Mouse (Mus musculus) liver, postnatal 0 days (tissue): ENCODE results near the gene Thsd4. TPM values are rescaled to one million over a fixed set of nuclear protein-coding genes. Genes with fewer than 3 reads are reported as not detected.

Experiments used
- ATAC-seq: fragments of 200-750 bp; cut with Nextera tagmentation; 2 replicates; pipeline ENCODE4 v1.8.0; 2017; ENCODE audit warnings: mild to moderate bottlenecking, moderate library complexity
- DNase-seq: peaks from one replicate; pipeline ENCODE4 v3.0.0-alpha.2; 2016
- H3K27ac ChIP-seq: fragments of 300-500 bp; sonication (generic); 2 replicates; pipeline ENCODE4 v1.5.1; 2014; ENCODE audit warnings: antibody characterized with exemption, moderate library complexity, mild to moderate bottlenecking, low read depth
- H3K27me3 ChIP-seq: fragments of 300-500 bp; sonication (generic); 2 replicates; pipeline ENCODE4 v1.6.1; 2014; ENCODE audit warnings: low read length, control low read depth, mixed read lengths; ENCODE audit not compliant: insufficient read depth
- H3K36me3 ChIP-seq: fragments of 300-500 bp; sonication (generic); replicated peaks from 2 replicates; pipeline ENCODE4 v1.6.1; 2014; ENCODE audit warnings: mild to moderate bottlenecking, control low read depth, low read length, moderate library complexity, mixed read lengths; ENCODE audit not compliant: insufficient read depth
- H3K4me1 ChIP-seq: fragments of 300-500 bp; sonication (generic); 2 replicates; pipeline ENCODE4 v1.6.1; 2014; ENCODE audit warnings: antibody characterized with exemption, mild to moderate bottlenecking, control low read depth; ENCODE audit not compliant: insufficient read depth
- H3K4me2 ChIP-seq: fragments of 300-500 bp; sonication (generic); 2 replicates; pipeline ENCODE4 v1.6.1; 2014; ENCODE audit warnings: low read depth, mild to moderate bottlenecking, low read length, moderate library complexity, mixed read lengths
- H3K4me3 ChIP-seq: fragments of 300-500 bp; sonication (generic); 2 replicates; pipeline ENCODE4 v1.5.1; 2014; ENCODE audit warnings: low read depth, low read length
- H3K9ac ChIP-seq: fragments of 300-500 bp; sonication (generic); replicated peaks from 2 replicates; pipeline ENCODE4 v1.6.1; 2014; ENCODE audit warnings: mild to moderate bottlenecking, moderate library complexity
- H3K9me3 ChIP-seq: fragments of 300-500 bp; sonication (generic); 2 replicates; pipeline ENCODE4 v1.6.1; 2016; ENCODE audit warnings: mild to moderate bottlenecking, control low read depth, low read length, mixed read lengths
- CTCF ChIP-seq: sonication (generic); IDR thresholded peaks from 2 replicates; pipeline ENCODE4 v1.5.1; 2016; ENCODE audit warnings: antibody characterized with exemption, low read depth
- EP300 ChIP-seq: IDR thresholded peaks from 2 replicates; pipeline ENCODE4 v1.6.1; 2016; ENCODE audit warnings: antibody characterized with exemption, low read depth, mild to moderate bottlenecking
- WGBS: fragments of 180-500 bp; shearing (Covaris S2); extraction: QIAGEN DNeasy Blood & Tissue Kit; methylation state at CpG from one replicate; pipeline ENCODE4 v1.1.7; 2014; ENCODE audit not compliant: insufficient replicate concordance; 5-methylcytosine and 5-hydroxymethylcytosine counted together
- polyA plus RNA-seq: library from polyadenylated mRNA; unstranded; fragments of >200 nt; fragmentation: Nextera tagmentation; extraction: Ambion mirVana; gene quantifications from 2 replicates; pipeline ENCODE4 v1.2.1, GENCODE M21; 2015

Thsd4 gene
- polyA plus RNA-seq, 1 experiment from 2014 or later, result 0.70 TPM

DNA sequence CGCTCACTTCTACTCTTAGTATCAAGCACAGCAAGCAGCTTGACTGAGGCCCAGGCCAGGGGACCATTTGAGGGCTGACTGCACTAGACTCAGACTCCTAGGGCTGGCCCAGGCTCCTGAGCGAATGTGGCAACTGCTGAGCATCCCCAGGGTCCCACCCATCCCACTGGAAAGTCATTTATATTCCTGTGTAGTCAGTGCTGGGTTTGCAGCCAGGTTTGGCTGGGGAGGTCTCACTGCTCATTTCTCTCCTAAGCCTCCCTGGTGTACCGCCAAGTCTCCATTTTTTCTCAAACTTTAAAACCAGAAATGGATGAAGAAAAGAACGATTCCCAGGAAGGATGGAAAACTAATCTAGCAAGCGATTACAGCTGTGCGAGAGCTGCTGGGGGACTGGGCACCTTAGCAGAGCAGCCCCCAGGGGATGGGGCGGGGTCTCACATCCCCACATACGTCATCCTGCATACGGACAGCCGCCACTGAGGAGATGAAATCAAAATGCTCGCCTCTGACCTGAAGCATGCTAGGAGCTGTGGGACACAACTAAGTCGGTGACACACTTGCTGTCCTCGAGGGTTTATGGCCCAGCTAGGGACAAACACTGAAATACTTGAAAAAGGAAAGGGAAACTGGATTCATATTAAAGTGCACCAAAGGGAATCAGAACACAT, 67.3 kb downstream of the Thsd4 start:
- Histone ChIP-seq H3K27me3 (no peaks in the 10 kb centered on the region), H3K4me3 (no peak overlapping the region), H3K36me3 (no peaks in the 10 kb centered on the region), H3K9me3 (no peaks in the 10 kb centered on the region), H3K27ac (no peak overlapping the region), H3K9ac (no peak overlapping the region), H3K4me1 (no peaks in the 10 kb centered on the region), H3K4me2 (no peak overlapping the region)
- ATAC-seq (no peak), DNase-seq (no peak)
- 82% methylated on average over 13 of the region's 13 CpGs for WGBS
- TF ChIP-seq CTCF (no peak), EP300 (no peak)

DNA sequence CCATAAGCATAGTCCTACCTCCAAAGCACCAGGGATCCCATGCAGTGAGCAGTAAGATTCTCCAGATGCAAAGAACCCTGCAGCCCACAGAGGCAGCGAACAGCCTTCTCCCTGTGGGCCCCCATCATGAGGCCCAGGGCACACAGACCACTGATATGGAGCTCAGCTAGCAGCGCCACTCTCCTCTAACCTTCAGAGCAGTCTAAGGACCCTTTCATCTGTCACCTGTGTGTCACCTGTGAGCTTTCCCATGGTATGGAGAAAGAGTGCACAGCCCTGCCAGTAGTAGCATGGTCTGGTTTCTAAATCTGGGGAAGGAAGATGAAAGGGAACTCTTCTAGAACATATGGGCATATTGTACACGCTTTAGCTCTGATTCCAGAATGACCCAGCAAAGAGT, 72.3 kb downstream of the Thsd4 start:
- ATAC-seq, result no peak
- WGBS, result 73% methylated on average over 3 of the region's 3 CpGs

DNA sequence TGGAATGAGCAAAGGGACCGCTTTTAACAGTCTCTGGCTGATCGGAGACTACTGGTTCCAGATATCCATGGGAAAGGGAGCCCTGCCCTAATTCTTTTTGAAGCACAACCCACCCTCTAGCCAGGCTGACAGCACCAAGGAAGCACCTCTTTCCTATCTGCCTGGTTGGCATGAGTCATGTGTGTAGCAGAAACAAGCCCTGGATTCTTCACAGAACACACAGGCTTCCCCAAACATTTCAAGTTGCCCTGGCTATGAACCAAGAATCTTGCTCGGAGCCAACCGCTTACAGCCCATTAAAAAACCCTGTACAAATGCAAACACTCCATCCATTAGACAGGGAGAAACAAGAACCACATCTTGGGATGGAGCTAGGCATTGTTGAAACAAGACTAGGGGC, 76.0 kb downstream of the Thsd4 start:
- Histone ChIP-seq H3K36me3 (no peaks in the 10 kb centered on the region), H3K9ac (no peak overlapping the region), H3K27ac (no peak overlapping the region), H3K9me3 (no peaks in the 10 kb centered on the region), H3K4me1 (no peaks in the 10 kb centered on the region), H3K4me3 (no peak overlapping the region), H3K4me2 (no peak overlapping the region), H3K27me3 (no peaks in the 10 kb centered on the region)
- no peak for DNase-seq
- ATAC-seq, result no peak
- TF ChIP-seq EP300 (no peak), CTCF (no peak)
- WGBS, result 73% methylated on average over 4 of the region's 4 CpGs

More for the DNA sequence above, 72.3 kb downstream of the Thsd4 start:
- no peak overlapping the region for H3K9ac ChIP-seq
- no peak for DNase-seq
- H3K36me3 ChIP-seq, result no peaks in the 10 kb centered on the region
- TF ChIP-seq CTCF, result no peak
- no peak for TF ChIP-seq EP300
- H3K4me3 ChIP-seq, result no peak overlapping the region
- H3K9me3 ChIP-seq, result no peaks in the 10 kb centered on the region
- no peaks in the 10 kb centered on the region for H3K4me1 ChIP-seq
- H3K27me3 ChIP-seq, result no peaks in the 10 kb centered on the region
- no peak overlapping the region for H3K4me2 ChIP-seq
- no peak overlapping the region for H3K27ac ChIP-seq

DNA sequence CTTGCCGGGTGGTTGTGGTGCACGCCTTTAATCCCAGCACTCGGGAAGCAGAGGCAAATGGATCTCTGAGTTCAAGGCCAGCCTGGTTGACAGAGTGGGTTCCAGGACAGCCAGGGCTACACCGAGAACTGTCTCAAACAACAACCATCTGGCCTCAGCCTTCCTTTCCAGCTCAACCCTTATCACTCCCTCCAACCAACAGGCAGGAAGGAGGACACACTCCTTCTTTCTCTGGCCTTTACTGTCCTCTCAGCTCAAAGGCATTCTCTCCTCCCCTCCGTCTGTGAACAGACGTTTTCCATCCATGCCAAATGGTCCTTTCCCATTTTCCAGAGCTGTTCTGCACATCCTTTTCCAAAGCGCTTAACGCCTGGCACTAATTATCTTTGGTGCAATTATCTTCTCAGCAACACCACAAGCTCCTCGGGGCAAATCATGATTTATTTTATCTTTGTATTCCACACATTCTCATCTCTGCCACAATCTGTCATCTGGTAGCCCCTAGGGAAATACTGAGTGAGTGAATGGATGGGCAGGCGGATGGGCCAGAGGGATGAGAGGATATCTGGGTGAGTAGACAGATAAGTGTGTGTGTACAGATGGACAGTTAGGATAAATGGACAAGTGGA, 80.5 kb downstream of the Thsd4 start:
- 74% methylated on average over 10 of the region's 10 CpGs for WGBS
- no peaks in the 10 kb centered on the region for H3K36me3 ChIP-seq
- H3K4me3 ChIP-seq, result no peak overlapping the region
- no peak overlapping the region for H3K4me2 ChIP-seq
- DNase-seq (no peak), ATAC-seq (no peak)
- no peak overlapping the region for H3K9ac ChIP-seq
- H3K9me3 ChIP-seq, result no peaks in the 10 kb centered on the region
- no peak overlapping the region for H3K27ac ChIP-seq
- TF ChIP-seq EP300, result no peak
- no peak for TF ChIP-seq CTCF
- H3K27me3 ChIP-seq, result no peaks in the 10 kb centered on the region
- no peaks in the 10 kb centered on the region for H3K4me1 ChIP-seq

DNA sequence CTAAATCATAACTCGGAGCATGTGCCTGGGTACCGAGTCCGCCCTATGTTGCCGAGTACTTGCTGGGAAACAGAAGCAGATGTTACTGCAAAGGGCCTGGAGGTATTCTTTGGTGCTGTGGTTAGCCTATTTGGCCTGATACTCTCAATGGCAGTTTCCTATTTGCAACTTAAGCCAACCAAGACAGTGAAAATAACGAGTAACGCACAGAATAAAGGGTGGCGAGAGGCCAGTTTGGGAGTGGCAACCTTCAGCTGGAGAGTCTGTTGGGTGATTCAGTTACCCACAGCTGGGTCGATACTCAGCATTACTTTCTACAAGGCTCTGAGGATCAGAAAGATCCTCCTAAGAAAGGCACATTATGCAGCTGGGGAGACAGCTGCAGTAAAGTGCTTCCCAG, 81.3 kb downstream of the Thsd4 start:
- Histone ChIP-seq H3K4me3 (no peak overlapping the region), H3K4me1 (no peaks in the 10 kb centered on the region), H3K27ac (no peak overlapping the region), H3K9me3 (no peaks in the 10 kb centered on the region), H3K27me3 (no peaks in the 10 kb centered on the region), H3K4me2 (no peak overlapping the region), H3K36me3 (no peaks in the 10 kb centered on the region), H3K9ac (no peak overlapping the region)
- WGBS, result 75% methylated on average over 8 of the region's 8 CpGs
- DNase-seq (no peak), ATAC-seq (no peak)
- TF ChIP-seq CTCF, result no peak
- TF ChIP-seq EP300, result no peak

DNA sequence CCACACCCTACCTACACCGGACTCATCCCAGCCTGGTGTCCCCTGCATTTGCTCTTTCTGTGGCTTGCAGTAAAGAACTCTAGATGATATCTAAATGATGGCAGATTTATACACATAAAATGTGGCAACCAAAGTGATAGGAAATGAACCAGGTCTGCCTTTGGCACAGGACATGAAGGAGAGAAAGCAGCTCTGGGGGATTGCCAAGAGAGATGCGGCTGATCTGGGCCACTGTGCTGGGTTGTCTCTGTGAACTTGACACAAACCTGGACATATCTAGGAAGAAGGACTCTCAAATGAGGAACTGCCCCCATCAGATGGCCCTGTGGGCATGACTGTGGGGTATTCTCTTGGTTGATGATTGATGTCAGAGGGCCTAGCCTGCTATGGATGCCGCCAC, 85.6 kb downstream of the Thsd4 start:
- Histone ChIP-seq H3K9ac (no peak overlapping the region), H3K4me2 (no peak overlapping the region), H3K9me3 (no peaks in the 10 kb centered on the region), H3K4me1 (no peaks in the 10 kb centered on the region), H3K27me3 (no peaks in the 10 kb centered on the region), H3K36me3 (no peaks in the 10 kb centered on the region), H3K27ac (no peak overlapping the region), H3K4me3 (no peak overlapping the region)
- ATAC-seq, result no peak
- 83% methylated on average over 3 of the region's 3 CpGs for WGBS
- TF ChIP-seq CTCF (no peak), EP300 (no peak)
- no peak for DNase-seq
